Mouse (Mus musculus): ENCODE data around the gene Itgal.
"Not testable (repeated sequence)": the region's sequence is repeated elsewhere in the genome, so short reads cannot be mapped to it uniquely, and the experiment has no call there.

Itgal gene

DNA sequence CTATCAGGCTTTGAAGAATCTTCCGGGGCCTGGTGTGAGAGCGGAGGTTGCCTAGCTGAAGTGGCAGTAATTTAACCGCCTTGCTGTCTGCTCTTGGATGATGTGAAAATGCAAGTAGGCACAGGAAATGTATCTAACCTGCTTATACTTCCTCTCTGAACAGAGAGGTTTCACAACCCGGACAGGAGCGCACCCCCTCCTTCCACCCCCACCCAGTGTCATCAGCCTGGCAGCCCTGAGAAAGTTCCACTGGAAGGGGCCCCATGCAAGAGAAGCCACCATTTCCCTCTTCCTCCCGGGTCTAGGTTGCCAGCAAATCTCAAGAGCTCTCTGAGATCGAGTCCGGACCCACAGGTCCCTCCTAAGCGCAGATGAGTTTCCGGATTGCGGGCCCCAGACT is at the start of gene Itgal:
Itgal (plus strand) TSS at position 163 of the 400 bp plus-strand sequence.
- peaks cover 4% of the 10 kb centered on the region for H3K36me3 ChIP-seq (ENCODE audit: control insufficient read depth, insufficient read depth, low read length, poor library complexity, severe bottlenecking)
- DNase-seq (ENCODE audit: low read depth, low spot score) = peak; percentile 76
- H3K27me3 ChIP-seq (ENCODE audit: control insufficient read depth, insufficient read depth, low read length, poor library complexity, severe bottlenecking) = no peaks in the 10 kb centered on the region

DNA sequence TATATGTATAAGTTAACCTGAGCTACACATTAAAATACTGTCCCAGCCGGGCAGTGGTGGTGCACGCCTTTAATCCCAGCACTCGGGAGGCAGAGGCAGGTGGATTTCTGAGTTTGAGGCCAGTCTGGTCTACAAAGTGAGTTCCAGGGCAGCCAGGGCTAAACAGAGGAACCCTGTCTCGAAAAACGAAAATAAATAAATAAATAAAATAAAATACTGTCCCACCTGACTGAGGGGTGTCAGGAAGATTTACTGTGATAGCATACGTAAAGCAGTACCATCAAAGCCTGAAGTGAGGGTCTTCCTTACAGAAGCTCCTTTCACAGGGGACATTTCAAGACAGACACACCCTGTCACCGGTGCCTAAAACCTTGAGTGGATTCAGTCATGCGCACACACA is 45.5 kb upstream of the Itgal start:
- H3K36me3 ChIP-seq (ENCODE audit: control insufficient read depth, insufficient read depth, low read length, poor library complexity, severe bottlenecking); DNase-seq (ENCODE audit: low read depth, low spot score); H3K27me3 ChIP-seq (ENCODE audit: control insufficient read depth, insufficient read depth, low read length, poor library complexity, severe bottlenecking): not testable (repeated sequence)

DNA sequence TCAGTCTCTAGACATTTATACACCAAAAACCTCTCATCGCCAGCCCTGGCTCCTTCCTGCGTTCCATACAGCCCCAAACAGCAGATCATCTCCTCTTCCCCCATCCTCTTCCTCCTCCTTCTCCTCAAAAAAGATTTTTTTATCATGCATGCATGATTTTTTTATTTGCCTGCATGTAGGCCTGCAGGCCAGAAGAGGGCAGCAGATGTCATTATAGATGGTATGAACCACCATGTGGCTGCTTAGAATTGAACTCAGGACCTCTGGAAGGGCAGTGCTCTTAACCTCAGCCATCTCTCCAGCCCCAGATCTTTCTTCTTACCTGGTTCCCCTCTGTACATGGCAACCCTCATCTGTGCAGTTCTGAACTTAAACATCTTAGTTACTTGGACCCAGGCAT is 43.6 kb upstream of the Itgal start:
- no peaks in the 10 kb centered on the region for H3K36me3 ChIP-seq (ENCODE audit: control insufficient read depth, insufficient read depth, low read length, poor library complexity, severe bottlenecking)
- peak; percentile 69 for DNase-seq (ENCODE audit: low read depth, low spot score)
- no peaks in the 10 kb centered on the region for H3K27me3 ChIP-seq (ENCODE audit: control insufficient read depth, insufficient read depth, low read length, poor library complexity, severe bottlenecking)

DNA sequence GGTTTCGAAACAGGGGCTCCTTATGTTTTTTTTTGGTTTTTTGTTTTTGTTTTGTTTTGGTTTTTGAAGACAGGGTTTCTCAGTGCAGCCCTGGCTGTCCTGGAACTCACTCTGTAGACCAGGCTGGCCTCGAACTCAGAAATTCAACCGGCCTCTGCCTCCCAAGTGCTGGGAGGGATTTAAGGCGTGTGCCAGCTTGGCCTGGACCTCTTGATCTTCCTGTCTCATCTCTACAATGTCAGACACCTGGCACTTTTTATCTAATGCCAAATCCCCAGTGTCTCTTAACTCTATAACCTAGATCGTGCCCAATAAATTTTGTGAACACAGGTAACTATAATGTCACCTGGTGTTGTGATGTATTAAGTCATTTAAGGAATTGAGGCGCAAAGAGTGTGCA is 42.7 kb upstream of the Itgal start:
- no peak for DNase-seq (ENCODE audit: low read depth, low spot score)
- Histone ChIP-seq H3K27me3 (ENCODE audit: control insufficient read depth, insufficient read depth, low read length, poor library complexity, severe bottlenecking) (no peaks in the 10 kb centered on the region), H3K36me3 (ENCODE audit: control insufficient read depth, insufficient read depth, low read length, poor library complexity, severe bottlenecking) (no peaks in the 10 kb centered on the region)

DNA sequence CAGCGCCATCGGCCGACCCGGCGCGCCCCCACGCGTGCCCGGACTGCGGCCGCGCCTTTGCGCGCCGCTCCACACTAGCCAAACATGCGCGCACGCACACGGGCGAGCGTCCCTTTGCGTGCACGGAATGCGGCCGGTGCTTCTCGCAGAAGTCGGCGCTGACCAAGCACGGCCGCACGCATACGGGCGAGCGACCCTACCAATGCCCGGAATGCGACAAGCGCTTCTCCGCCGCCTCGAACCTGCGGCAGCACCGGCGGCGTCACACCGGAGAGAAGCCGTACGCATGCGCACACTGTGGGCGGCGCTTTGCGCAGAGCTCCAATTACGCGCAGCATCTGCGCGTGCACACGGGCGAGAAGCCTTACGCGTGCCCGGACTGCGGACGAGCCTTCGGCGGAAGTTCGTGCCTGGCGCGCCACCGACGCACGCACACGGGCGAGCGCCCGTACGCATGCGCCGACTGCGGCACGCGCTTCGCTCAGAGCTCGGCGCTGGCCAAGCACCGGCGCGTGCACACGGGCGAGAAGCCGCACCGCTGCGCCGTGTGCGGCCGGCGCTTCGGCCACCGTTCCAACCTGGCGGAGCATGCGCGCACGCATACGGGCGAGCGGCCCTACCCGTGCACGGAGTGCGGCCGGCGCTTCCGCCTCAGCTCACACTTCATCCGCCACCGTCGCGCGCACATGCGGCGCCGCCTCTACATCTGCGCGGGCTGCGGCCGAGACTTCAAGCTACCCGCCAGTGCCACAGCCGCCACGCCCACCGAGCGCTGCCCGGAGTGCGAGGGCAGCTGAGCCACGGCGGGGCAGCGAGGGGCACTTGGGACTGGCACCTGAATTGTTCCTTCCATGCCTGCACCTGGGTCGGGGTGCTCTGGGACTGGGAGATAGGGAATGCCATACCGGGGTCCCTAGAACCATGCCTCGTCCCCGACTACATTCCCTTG is 42.0 kb upstream of the Itgal start:
- Histone ChIP-seq H3K27me3 (ENCODE audit: control insufficient read depth, insufficient read depth, low read length, poor library complexity, severe bottlenecking) (no peaks in the 10 kb centered on the region), H3K36me3 (ENCODE audit: control insufficient read depth, insufficient read depth, low read length, poor library complexity, severe bottlenecking) (no peaks in the 10 kb centered on the region)
- DNase-seq (ENCODE audit: low read depth, low spot score) = peak; percentile 99

DNA sequence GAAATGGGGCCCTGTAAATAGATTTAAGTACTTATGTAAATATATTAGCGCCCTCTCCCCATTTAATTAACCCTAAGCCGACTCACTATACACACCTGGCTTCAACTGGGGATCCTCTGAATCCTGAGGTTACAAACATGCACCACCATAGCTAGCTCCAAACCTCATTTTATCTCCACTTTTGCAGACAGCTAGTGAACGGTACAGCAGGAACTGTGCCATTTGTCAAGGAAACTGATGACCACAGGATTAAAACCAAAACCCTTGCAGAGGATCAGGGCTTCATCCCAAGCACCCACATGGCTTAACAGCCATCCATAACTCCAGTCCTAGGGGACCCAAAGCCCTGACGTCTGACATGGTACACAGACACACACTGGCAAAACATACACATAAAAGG is 41.1 kb upstream of the Itgal start:
- H3K27me3 ChIP-seq (ENCODE audit: control insufficient read depth, insufficient read depth, low read length, poor library complexity, severe bottlenecking) = no peaks in the 10 kb centered on the region
- H3K36me3 ChIP-seq (ENCODE audit: control insufficient read depth, insufficient read depth, low read length, poor library complexity, severe bottlenecking) = no peaks in the 10 kb centered on the region
- no peak for DNase-seq (ENCODE audit: low read depth, low spot score)

DNA sequence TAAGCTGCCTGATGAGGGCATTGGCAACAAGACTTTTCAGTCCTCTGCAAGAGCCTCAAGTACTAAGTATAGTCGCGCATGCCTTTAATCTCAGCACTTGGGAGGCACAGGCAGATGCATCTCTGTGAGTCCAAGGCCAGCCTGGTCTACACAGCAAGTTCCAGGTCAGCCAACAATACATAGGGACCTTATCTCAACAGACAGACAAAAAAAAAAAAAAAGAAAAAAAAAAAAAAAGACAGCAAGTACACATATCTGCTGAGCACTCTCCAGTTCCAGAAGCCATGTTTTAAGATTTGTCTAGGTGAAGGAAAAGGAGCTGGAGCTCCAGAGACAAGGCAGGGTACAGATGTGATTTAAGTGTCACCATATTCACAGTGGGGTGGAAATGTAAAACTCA is 40.1 kb upstream of the Itgal start:
- Histone ChIP-seq H3K36me3 (ENCODE audit: control insufficient read depth, insufficient read depth, low read length, poor library complexity, severe bottlenecking) (no peaks in the 10 kb centered on the region), H3K27me3 (ENCODE audit: control insufficient read depth, insufficient read depth, low read length, poor library complexity, severe bottlenecking) (no peaks in the 10 kb centered on the region)
- no peak for DNase-seq (ENCODE audit: low read depth, low spot score)

DNA sequence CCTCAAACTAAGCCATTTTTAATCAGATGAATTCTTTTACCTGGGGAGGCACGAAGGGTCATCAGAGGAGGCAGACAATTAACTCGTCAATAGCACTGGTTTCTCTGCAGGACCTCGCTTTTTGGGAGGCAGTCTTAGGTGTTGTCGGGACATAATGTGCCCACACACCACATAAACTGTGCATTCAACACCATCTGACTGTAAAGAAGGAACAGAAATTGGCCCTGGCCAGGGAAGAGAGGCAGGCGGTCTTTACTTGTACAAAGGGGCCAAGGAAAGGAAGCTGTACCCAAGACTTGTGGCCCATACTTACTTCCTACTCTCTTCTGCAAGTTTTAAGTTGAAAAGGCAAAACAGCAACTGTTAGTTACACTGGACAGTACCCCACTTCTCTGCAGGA is 39.5 kb upstream of the Itgal start:
- H3K36me3 ChIP-seq (ENCODE audit: control insufficient read depth, insufficient read depth, low read length, poor library complexity, severe bottlenecking) = no peaks in the 10 kb centered on the region
- no peaks in the 10 kb centered on the region for H3K27me3 ChIP-seq (ENCODE audit: control insufficient read depth, insufficient read depth, low read length, poor library complexity, severe bottlenecking)
- no peak for DNase-seq (ENCODE audit: low read depth, low spot score)

DNA sequence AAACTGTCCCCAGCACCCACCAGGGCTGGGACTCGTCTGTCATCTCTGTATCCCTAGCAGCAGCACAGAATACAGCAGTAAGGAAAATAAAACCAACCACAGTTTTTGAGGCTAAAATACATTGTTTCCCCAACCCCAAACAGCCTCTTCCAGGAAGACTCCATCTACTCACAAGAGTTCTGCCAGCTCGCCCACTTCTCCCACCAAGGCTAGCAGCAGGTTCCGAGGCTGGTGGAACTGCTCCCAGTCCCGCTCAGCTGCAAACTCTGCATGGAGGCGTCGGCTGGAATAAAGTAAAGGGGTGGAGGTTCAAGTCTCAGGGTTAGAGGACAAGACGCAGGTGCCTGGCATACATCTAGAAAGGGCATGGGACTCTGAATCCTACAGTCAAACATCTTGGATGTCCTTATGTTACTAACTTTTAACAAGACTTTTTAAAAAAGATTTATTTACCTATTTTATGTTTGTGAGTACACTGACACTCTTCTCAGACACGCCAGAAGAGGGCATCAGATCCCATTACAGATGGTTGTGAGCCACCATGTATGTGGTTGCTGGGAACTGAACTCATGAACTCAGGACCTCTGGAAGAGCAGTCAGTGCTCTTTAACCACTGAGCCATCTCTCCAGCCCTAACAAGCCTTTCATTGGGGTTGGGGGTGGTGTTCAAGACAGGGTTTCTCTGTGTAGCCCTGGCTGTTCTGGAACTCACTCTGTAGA is 36.7 kb upstream of the Itgal start:
- Histone ChIP-seq H3K27me3 (ENCODE audit: control insufficient read depth, insufficient read depth, low read length, poor library complexity, severe bottlenecking) (no peaks in the 10 kb centered on the region), H3K36me3 (ENCODE audit: control insufficient read depth, insufficient read depth, low read length, poor library complexity, severe bottlenecking) (no peaks in the 10 kb centered on the region)
- no peak for DNase-seq (ENCODE audit: low read depth, low spot score)

DNA sequence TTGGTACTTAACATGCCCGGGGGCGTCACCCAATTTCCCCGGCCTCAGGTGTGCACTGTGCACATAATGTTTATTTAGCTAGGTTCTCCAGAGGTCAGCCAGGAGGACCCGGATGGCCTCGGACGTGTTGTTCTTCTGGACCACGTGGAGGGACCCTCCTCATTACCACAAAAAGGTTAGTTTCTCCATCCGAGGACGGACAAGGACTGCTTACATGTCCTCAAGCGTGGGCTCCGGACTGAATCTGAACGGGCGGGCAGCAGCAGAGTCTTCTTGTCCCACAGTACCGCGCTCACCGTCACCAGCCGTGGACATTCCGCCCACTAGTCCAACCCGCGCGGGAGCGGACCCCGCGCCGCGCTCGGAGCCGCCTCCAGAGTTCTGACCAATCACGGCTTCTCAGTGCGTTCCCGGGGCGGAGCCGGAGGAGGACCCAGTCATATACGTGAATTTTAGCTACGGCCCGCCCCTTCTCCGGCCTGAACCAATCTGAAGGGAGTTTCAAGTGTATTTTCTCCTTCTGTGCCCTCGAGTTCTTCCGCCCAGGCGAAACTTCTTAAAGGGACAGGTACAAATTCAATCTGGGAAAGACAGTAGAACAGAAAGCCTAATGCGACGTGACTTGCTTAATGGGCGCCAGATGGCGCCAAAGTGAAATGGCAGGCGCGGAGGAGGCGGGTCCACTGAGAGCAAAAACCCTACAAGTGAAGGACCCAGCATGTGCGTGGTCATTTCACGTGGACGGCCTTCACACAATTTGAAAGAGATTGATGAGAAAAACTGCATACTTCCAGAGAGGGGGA is 35.5 kb upstream of the Itgal start, which contains the start of gene Dctpp1:
Dctpp1 (minus strand) TSS at position 401 of the 803 bp plus-strand sequence.
- no peaks in the 10 kb centered on the region for H3K36me3 ChIP-seq (ENCODE audit: control insufficient read depth, insufficient read depth, low read length, poor library complexity, severe bottlenecking)
- DNase-seq (ENCODE audit: low read depth, low spot score) = peak; percentile 98
- H3K27me3 ChIP-seq (ENCODE audit: control insufficient read depth, insufficient read depth, low read length, poor library complexity, severe bottlenecking) = no peaks in the 10 kb centered on the region

DNA sequence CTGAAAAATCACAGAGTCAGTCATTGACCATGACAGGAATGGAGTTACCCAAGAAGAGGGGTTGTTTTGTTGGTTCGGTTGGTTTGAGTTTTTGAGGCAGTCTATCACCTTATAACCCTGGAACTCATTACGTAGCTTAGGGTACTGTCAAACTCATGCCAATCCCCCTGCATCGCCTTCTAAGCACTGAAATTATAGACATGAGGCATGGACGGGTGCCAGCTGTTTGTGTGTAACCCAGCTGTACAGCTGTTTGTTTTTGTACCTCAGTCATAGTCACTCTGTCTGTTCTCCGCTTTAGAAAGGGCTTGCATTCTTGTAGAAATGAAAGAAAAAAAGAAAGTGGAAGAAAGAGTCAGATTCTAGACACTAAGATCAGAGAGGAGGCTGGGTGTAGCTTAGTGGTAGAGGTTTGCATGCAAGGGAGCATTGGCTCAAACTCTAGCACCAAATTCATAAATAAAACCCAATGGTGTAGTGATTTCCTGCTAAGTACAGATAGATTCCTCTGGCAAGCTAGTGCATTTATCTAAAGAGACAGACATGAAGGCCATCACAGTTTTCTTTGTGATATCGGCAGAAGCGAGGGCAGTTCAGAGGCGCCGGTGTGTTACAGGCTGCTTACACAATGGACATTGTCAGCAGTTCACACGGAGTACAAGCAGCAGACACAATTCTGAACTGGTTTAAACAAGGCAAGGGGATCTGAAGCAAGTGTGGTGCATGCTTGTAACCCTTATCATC is 33.7 kb upstream of the Itgal start:
- DNase-seq (ENCODE audit: low read depth, low spot score) = no peak
- Histone ChIP-seq H3K27me3 (ENCODE audit: control insufficient read depth, insufficient read depth, low read length, poor library complexity, severe bottlenecking) (no peaks in the 10 kb centered on the region), H3K36me3 (ENCODE audit: control insufficient read depth, insufficient read depth, low read length, poor library complexity, severe bottlenecking) (no peaks in the 10 kb centered on the region)

DNA sequence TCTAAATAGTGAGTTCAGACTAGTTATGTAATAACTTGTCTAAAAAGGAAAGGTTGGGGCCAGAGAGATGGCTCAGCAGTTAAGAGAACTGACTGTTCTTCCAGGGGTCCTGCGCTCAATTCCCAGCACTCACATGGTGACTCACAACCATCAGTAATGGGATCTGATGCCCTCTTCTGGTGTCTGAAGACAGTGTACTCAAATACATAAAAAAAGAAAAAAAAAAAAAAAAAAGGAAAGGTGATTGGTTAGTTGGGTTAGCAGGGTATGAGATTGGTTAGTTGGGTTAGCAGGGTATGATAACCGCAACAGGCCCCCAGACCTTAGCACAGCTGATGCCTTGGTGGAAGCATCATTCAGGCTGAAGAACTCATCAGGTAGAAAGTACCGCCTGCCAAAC is 32.5 kb upstream of the Itgal start:
- Histone ChIP-seq H3K36me3 (ENCODE audit: control insufficient read depth, insufficient read depth, low read length, poor library complexity, severe bottlenecking) (no peaks in the 10 kb centered on the region), H3K27me3 (ENCODE audit: control insufficient read depth, insufficient read depth, low read length, poor library complexity, severe bottlenecking) (no peaks in the 10 kb centered on the region)
- DNase-seq (ENCODE audit: low read depth, low spot score) = no peak

DNA sequence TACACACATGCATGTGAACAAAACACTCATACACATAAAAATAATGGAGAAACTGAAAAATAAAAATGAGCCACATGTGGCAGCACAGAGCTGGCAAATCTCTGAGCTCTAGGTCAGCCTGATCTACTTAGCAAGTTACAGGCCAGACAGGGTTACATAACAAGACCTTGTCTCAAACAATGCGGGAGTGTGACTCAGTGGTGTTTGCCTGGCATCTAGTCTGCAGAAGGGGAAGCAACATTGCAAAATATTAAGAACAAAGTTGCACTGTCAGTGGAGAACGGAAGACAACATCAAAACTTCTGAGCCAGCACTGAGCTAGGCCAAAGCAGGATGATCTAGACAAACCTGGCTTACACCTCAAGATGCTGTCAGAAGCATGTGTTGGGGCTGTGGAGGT is 25.8 kb upstream of the Itgal start:
- Histone ChIP-seq H3K27me3 (ENCODE audit: control insufficient read depth, insufficient read depth, low read length, poor library complexity, severe bottlenecking) (no peaks in the 10 kb centered on the region), H3K36me3 (ENCODE audit: control insufficient read depth, insufficient read depth, low read length, poor library complexity, severe bottlenecking) (peaks cover 4% of the 10 kb centered on the region; the same call in 1 of the 2 replicates)
- no peak for DNase-seq (ENCODE audit: low read depth, low spot score)

DNA sequence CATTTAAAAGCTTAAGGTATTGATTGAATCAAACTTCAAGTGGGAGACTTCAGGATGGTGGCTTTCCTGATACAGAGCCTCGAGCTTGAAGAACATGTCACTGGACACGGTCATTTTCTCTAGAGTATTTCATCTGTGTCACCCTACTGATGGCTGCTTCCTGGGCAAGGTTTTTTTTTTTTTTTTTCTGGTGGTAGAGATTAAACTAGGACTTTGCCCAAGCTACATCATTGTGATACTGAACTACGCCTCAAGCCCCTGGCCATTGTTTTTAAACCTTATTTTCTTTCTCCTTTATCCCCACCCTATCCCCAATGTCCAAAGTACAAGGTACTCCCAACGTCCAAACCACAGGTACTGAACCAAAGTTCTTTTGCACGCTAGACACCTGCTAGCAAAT is 25.4 kb upstream of the Itgal start:
- DNase-seq (ENCODE audit: low read depth, low spot score) = no peak
- H3K27me3 ChIP-seq (ENCODE audit: control insufficient read depth, insufficient read depth, low read length, poor library complexity, severe bottlenecking) = no peaks in the 10 kb centered on the region
- H3K36me3 ChIP-seq (ENCODE audit: control insufficient read depth, insufficient read depth, low read length, poor library complexity, severe bottlenecking) = peaks cover 4% of the 10 kb centered on the region; the same call in 1 of the 2 replicates
